Comparison of ENCODE assay signal across 10 mouse cellular contexts in genomic region chr8:120231870-120232269, GRCm38 (mm10). TPM values are rescaled to one million over a fixed set of nuclear protein-coding genes. Genes with fewer than 3 reads are reported as not detected.
DNase-seq lines count a peak whose midpoint lies in the region; ATAC-seq and TF ChIP-seq lines count a peak whose summit lies in the region.
"Had no signal": no experiment of that assay in that cellular context is flagged by ENCODE, and none has a peak within 500 bp of the region (broad histone marks: within the 10 kb centered on the region; RNA-seq: fewer than 3 reads in every experiment).

No protein-coding gene starts in this region.

- no peak overlapping the region for H3K27ac ChIP-seq in kidney, embryonic 16.5 days (ENCODE audit: low read length)
- no peak overlapping the region for H3K27ac ChIP-seq in forebrain, embryonic 11.5 days (ENCODE audit: low read depth, low read length)
- H3K27ac ChIP-seq in hindbrain, embryonic 14.5 days = no peak overlapping the region
- H3K27ac ChIP-seq: liver, embryonic 15.5 days had no signal

- H3K9ac ChIP-seq in kidney, embryonic 16.5 days (replicated peaks; ENCODE audit: low read length) = no peak overlapping the region
- no peak overlapping the region; the same call in 1 of the 2 replicates for H3K9ac ChIP-seq in forebrain, embryonic 11.5 days (ENCODE audit: low read length)
- peak overlapping the region; percentile 67; the same call in 1 of the 2 replicates for H3K9ac ChIP-seq in hindbrain, embryonic 14.5 days
- H3K9ac ChIP-seq: liver, embryonic 15.5 days had no signal

- H3K9me3 ChIP-seq in kidney, embryonic 16.5 days (ENCODE audit: low read length) = no peaks in the 10 kb centered on the region
- H3K9me3 ChIP-seq in forebrain, embryonic 11.5 days (ENCODE audit: control insufficient read depth, low read length) = no peaks in the 10 kb centered on the region; the same call in 1 of the 2 replicates
- H3K9me3 ChIP-seq in hindbrain, embryonic 14.5 days (ENCODE audit: control insufficient read depth, low read length) = no peaks in the 10 kb centered on the region
- H3K9me3 ChIP-seq: liver, embryonic 15.5 days had no signal

- DNase-seq in kidney, postnatal 36 days = no peak
- DNase-seq in forebrain, embryonic 11.5 days (ENCODE audit: low spot score) = no peak
- DNase-seq in hindbrain, embryonic 14.5 days (ENCODE audit: low spot score) = no peak
- no peak for DNase-seq in retina, postnatal 1 day
- no peak for DNase-seq in right cerebral cortex, postnatal 14 days
- DNase-seq in left cerebral cortex, postnatal 36 days (ENCODE audit: low spot score in 2 of 2) = no peak
- DNase-seq: thymus, postnatal 4 days had no signal

- intact Hi-C loops in left cerebral cortex, postnatal 36 days (cut with DNase I) = no loop called here

- WGBS in kidney, embryonic 16.5 days = 71% methylated on average over 3 of the region's 3 CpGs
- 72% methylated on average over 3 of the region's 3 CpGs for WGBS in forebrain, embryonic 11.5 days
- 72% methylated on average over 3 of the region's 3 CpGs for WGBS in hindbrain, embryonic 14.5 days

- ATAC-seq in kidney, embryonic 16.5 days (ENCODE audit: low FRiP score, low TSS enrichment) = no peak
- ATAC-seq in forebrain, embryonic 11.5 days (replicated peaks; ENCODE audit: low FRiP score) = no peak
- ATAC-seq in hindbrain, embryonic 14.5 days (ENCODE audit: low FRiP score) = no peak

- H3K79me2 ChIP-seq in myocyte (ENCODE audit: control insufficient read depth, insufficient read depth) = peaks cover 44% of the 10 kb centered on the region

- peak overlapping the region; percentile 56 for H3ac ChIP-seq in myocyte (ENCODE audit: control insufficient read depth, insufficient read length)

- H3K4me2 ChIP-seq in kidney, embryonic 16.5 days (replicated peaks; ENCODE audit: low read depth, low read length) = peak overlapping the region; percentile 93
- peak overlapping the region; percentile 98; the same call in 1 of the 2 replicates for H3K4me2 ChIP-seq in forebrain, embryonic 11.5 days (ENCODE audit: low read depth, low read length, severe bottlenecking)
- H3K4me2 ChIP-seq in hindbrain, embryonic 14.5 days (replicated peaks) = peak overlapping the region; percentile 85
- H3K4me2 ChIP-seq in myocyte (ENCODE audit: low read depth) = peak overlapping the region; percentile 75

- peaks cover 16% of the 10 kb centered on the region for H3K27me3 ChIP-seq in kidney, embryonic 16.5 days (ENCODE audit: insufficient read depth, low read length)
- peaks cover 13% of the 10 kb centered on the region for H3K27me3 ChIP-seq in forebrain, embryonic 11.5 days (ENCODE audit: control insufficient read depth, insufficient read depth, low read length)
- peaks cover 15% of the 10 kb centered on the region for H3K27me3 ChIP-seq in hindbrain, embryonic 14.5 days (ENCODE audit: control insufficient read depth, insufficient read depth, low read length)
- H3K27me3 ChIP-seq in myocyte (ENCODE audit: control insufficient read depth, insufficient read depth, insufficient read length) = no peaks in the 10 kb centered on the region

- TF ChIP-seq POLR2A in myocyte (IDR thresholded peaks at IDR 0.05; ENCODE audit: insufficient read length, low read depth) = no peak

- H3K36me3 ChIP-seq in kidney, embryonic 16.5 days (ENCODE audit: insufficient read depth, low read length) = no peaks in the 10 kb centered on the region
- no peaks in the 10 kb centered on the region for H3K36me3 ChIP-seq in forebrain, embryonic 11.5 days (ENCODE audit: control insufficient read depth, insufficient read depth, low read length)
- H3K36me3 ChIP-seq in hindbrain, embryonic 14.5 days (replicated peaks; ENCODE audit: control insufficient read depth, insufficient read depth) = no peaks in the 10 kb centered on the region
- no peaks in the 10 kb centered on the region for H3K36me3 ChIP-seq in myocyte (ENCODE audit: control insufficient read depth, insufficient read depth)
- H3K36me3 ChIP-seq: liver, embryonic 15.5 days had no signal

- H3K4me1 ChIP-seq in kidney, embryonic 16.5 days (ENCODE audit: insufficient read depth, low read length) = peaks cover 68% of the 10 kb centered on the region
- H3K4me1 ChIP-seq in forebrain, embryonic 11.5 days (replicated peaks; ENCODE audit: control insufficient read depth, insufficient read depth, low read length) = peaks cover 59% of the 10 kb centered on the region
- peaks cover 59% of the 10 kb centered on the region for H3K4me1 ChIP-seq in hindbrain, embryonic 14.5 days (replicated peaks; ENCODE audit: control insufficient read depth, insufficient read depth, low read length)

- H3K4me3 ChIP-seq in kidney, embryonic 16.5 days (ENCODE audit: low read length) = peak overlapping the region; percentile 61
- H3K4me3 ChIP-seq in forebrain, embryonic 11.5 days (ENCODE audit: low read depth, low read length) = no peak overlapping the region; the same call in 1 of the 2 replicates
- H3K4me3 ChIP-seq in hindbrain, embryonic 14.5 days (replicated peaks; ENCODE audit: low read length) = peak overlapping the region; percentile 61
- peak overlapping the region; percentile 28 for H3K4me3 ChIP-seq in myocyte
- H3K4me3 ChIP-seq: liver, embryonic 15.5 days had no signal

TF ChIP-seq in myocyte, 11 proteins besides CTCF, POLR2A, EP300 and RAD21:
- TF ChIP-seq MYOG (IDR thresholded peaks at IDR 0.05; ENCODE audit: control insufficient read depth in 1 of 3, insufficient read depth in 1 of 3, insufficient read length in 2 of 3, low read depth in 2 of 3) = no peak

RNA-seq across cellular contexts. Expression of gene Gse1, which starts 3.6 kb away (rescaled TPM):
- 6.7 and 7.9 TPM in 2 replicates for polyA plus RNA-seq in kidney, embryonic 16.5 days (2015; fragmentation: Nextera tagmentation; extraction: Ambion mirVana)
- 22.2 and 23.6 TPM in 2 replicates for polyA plus RNA-seq in forebrain, embryonic 11.5 days (2014; fragmentation: Nextera tagmentation; extraction: Ambion mirVana)
- polyA plus RNA-seq in hindbrain, embryonic 14.5 days (2014; fragmentation: Nextera tagmentation; extraction: Ambion mirVana) = 18.8 and 23.9 TPM in 2 replicates
- 14.7 TPM for polyA plus RNA-seq in myocyte (2012; fragmentation: generic; extraction: Trizol)
- total RNA-seq in left cerebral cortex, postnatal 36 days (2021) = 10 to 100 TPM; 64.1 to 87.6 TPM

RNA-seq across cellular contexts. Expression of gene Fam92b, which starts 54.6 kb away (rescaled TPM):
- 0.14 and 0.22 TPM in 2 replicates for polyA plus RNA-seq in kidney, embryonic 16.5 days (2015; fragmentation: Nextera tagmentation; extraction: Ambion mirVana)
- polyA plus RNA-seq in forebrain, embryonic 11.5 days (2014; fragmentation: Nextera tagmentation; extraction: Ambion mirVana) = 2.0 and 2.1 TPM in 2 replicates
- 1.6 and 3.3 TPM in 2 replicates for polyA plus RNA-seq in hindbrain, embryonic 14.5 days (2014; fragmentation: Nextera tagmentation; extraction: Ambion mirVana)
- polyA plus RNA-seq in myocyte (2012; fragmentation: generic; extraction: Trizol) = not detected
- under 1 TPM; 0.27 to 0.45 TPM for total RNA-seq in left cerebral cortex, postnatal 36 days (2021)
- polyA plus RNA-seq: liver, embryonic 15.5 days had no signal
